Mouse (Mus musculus) CD8-positive naive resting alpha-beta T cell, adult 2 months (primary cell): Measurements from ENCODE around the gene Nacad.
A peak's percentile ranks its signal among the peaks of the same experiment; 100 is the strongest.

Experiments used
- DNase-seq, 2 experiments: peaks; one replicate each; pipeline ENCODE4 v3.0.0; 2022; ENCODE audit warnings: low read depth in 2 of 2, low spot score in 2 of 2

Gene Nacad

DNA sequence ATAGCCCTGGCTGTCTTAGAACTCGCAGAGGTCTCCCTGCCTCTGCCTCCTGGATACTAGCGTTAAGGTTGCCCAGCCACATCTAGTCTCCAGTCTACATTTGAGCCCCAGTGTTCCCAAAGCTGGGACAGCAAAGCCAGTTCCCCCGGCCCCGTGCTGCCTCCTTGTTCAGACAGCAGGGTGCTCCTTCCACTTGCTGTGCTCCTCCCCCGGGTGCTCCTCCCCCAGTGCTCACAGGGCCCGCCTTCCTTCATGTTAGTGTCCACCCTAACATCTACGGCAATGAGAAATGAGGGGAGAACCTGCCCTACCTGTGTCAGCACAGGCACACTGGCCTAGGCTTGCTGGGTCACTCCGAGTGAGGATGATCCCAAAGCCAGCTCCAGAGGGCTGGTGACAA is 20.1 kb downstream of the Nacad start:
- no peak for DNase-seq

DNA sequence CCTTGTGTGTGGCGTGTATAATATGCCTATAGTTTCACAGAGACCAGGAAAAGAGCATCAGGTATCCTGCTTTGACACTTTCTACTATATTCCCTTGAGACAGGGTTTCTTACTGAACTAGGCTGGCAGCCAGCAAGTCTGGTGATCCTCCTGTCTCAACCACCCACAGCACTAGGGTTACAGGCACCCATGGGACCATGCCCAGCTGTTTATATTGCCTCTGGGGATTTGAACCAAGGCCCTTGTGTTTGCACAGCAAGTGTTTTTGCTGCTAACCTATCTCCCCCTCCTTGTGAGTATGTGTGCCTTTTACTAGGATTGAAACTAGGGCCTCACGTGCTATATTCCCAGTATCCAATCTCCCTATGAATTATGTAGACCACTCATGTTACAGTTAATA is 24.3 kb downstream of the Nacad start:
- DNase-seq = no peak

DNA sequence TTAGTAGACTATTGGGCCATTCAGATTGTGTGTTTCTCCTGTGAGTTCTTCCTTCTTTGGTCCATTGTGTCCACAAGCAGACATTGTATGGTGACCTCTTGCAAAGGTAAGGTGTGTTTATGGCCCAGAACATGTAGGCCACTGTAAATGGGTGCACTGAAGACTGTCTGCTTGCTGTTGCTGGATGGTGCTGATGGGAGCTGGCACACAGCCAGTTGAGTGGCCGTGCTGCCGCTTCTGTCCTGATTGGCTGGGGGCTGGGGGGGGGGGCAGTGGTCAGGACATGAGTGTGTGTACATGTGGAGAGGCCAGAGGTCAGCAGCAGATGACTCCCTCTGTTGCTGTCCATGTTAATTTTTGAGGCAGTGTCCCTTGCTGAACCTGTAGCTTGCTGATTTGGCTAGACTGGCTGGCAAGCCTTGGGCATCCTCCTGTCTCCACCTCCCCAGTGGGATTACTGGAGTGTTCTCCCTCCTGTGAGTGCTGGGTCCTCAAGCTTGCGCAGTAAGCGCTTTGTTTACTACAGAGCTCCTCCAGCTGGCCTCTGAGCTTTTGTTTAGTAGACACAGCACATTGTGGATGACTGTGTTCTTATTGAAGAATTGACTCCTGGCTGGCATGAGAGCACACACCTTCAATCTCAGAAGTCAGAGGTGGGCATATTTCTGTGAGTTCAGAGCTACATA is 25.6 kb downstream of the Nacad start:
- no peak for DNase-seq

DNA sequence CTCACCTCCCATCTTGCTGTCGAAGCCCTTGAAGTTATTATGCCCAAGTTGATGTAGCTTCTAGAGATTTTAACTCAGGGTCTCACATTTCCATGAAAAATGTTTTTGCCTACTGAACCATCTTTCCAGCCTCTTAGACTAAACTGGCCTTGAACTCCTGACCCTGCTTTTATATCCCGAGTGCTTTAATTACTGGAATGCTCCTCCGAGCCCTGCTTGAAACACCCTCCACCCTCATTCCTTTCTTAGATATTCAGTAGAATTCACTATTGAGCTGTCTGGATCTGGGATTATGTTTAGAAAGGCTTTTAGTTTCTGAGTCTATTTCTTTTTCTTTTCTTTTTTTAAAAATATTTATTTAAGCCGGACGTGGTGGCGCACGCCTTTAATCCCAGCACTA is 26.5 kb downstream of the Nacad start:
- no peak for DNase-seq

DNA sequence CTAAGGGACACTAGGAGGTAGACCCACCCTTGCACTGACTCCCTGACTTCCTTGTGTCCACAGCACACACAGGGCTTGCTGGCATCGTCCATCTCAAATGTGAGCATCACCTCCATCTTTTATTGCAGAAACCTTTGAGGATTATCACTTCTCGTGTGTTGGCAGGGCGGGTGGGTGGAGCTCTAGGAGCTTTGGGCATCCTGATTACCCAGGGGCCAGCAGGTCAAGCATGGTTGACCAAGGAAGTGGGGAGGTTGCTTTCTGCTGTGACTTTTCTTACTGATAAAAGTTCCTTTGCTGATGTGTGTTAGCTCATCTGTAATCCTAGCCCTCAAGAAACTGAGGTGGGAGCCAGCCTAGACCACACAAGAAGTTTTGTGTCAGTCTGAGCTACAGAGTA is 29.7 kb downstream of the Nacad start:
- DNase-seq = no peak

DNA sequence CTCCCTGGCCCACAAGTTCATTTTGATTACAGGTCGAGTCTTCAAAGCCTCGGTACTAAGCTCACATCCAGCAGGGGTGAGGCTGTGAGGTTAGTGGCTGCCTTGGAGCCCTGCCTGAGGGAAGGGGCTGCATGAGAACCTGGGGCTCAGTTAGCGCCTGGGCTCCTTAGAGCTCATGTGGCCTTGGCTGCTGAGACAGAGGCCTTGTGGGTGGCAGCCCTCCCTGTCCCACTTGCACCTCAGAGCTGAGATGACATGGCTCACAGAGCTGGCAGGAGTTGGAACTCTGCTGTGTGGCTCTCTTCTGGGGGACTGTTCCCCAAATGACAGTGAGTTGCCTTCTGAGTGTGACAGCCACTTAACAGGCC is 36.5 kb downstream of the Nacad start:
- DNase-seq = no peak

- peak in 1 of 2 experiments; percentile 46 for DNase-seq
These were observed 37.1 kb downstream of the Nacad start for GRCm38 (mm10) chr11:6568584-6569409.

DNA sequence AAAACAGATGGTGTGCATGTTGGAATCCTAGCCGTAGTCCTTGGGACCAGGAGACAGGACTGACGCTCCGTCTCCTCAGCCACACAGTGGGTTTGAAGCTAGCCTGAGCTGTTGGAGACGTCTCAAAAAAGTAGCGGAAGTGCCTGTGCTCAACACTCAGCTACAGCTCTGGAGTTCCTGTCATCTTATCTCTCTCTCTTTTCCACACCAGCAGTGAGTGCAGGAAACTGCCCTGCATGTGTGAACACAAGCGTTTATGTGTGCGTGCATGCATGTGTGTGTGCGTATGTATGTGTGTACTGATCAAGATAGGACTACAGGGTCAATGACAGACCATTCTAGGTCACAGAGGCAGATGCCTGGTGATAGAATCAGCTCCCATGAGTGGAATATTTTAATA is 37.9 kb downstream of the Nacad start:
- no peak for DNase-seq

- no peak for DNase-seq
These were observed 39.4 kb downstream of the Nacad start for GRCm38 (mm10) chr11:6566496-6566895.

DNA sequence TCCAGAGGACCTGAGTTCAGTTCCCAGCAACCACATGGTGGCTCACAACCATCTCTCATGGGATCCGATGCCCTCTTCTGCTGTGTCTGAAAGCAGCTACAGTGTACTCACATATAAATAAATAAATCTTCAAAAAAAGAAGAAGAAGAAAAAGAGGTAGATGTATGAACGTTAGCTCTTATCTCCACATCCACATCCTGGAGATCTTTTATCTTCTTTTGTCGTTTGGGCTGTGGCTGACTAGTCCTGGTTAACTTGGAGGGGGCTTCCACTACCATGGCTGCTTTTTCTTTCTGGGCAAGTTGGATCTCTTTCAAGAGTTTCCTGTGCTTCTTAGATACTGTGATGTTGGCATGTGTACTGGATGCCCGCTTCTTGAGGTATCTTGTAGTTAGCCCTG is 42.7 kb downstream of the Nacad start:
- DNase-seq = no peak

GRCm38 (mm10) chr11:6562359-6562758 is 43.5 kb downstream of the Nacad start:
- no peak for DNase-seq

DNA sequence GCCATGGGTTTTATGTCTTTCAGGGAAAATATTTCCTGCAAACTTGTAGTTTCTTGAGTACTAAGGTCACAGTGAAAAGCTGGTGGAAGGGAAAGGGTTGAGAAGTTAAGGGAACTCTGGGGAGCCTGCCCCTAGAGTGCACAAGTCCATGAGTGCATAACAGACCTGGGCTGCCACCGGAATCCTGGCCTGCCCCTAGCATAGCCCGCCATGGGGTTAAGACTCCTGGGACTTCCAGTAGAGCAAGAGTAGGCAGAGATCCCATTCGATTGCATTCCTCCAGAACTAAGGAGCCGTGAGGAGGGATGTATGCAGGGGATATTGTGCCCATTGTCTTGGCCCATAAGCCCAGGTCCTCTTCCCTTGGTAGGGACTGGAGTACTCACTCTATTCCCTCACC is 44.4 kb downstream of the Nacad start:
- DNase-seq = no peak

DNA sequence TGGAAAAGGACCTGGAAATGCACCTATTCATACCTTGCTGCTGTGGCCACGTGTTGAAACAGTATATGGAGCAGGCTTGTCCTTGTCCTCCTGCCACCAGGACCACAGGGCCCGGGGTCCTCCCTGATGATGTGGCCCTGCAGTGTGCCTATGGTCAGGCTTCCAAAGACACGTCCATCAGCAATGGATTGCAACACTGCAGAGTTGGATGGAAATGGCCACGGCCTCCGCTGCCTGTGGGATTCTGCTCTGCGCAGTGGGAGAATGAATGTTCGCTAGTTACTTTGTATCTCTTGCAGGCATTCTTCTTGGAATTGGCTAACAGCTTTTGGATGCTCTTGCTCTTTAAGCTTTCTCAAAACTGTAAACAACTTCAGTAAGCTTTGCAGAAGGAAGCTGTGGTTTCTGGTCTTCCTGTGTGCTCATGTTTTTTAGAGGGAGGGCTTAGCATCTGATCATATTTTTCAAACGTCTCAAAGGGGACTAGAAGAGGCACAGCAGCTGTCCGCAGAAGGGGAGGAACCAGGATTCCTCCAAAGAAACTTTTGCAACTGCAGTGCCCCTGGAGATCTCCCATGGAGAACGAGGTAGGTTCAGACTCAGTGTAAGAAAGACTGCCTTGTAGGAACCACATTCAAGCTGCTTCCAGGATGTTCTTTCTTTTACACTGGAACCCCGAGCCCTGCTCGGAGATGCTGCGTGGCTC is 45.0 kb downstream of the Nacad start:
- DNase-seq = peak; percentile 40 to 59

DNA sequence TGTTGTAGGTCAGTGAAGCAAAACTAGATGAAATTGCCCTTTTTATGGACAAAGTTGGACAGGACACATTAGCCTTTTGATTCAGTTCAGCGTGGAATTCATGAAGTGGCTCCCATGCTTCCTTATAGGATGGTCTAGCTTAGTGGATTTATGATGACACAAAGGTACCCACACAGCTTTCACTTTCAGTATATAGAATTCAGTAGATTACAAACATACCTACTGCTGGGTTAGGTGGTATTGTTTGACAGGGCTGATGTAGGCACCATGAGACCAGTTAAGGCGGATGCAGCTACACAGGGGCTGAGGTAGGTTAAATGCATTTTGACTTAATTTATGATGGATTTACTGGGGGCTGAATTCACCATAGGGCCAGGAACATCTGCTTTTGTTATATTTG is 45.9 kb downstream of the Nacad start:
- DNase-seq = peak; percentile 35 to 44

- DNase-seq = no peak
These were observed 47.6 kb downstream of the Nacad start for GRCm38 (mm10) chr11:6558234-6558633.

GRCm38 (mm10) chr11:6550201-6550600 is 55.7 kb downstream of the Nacad start:
- no peak for DNase-seq

DNA sequence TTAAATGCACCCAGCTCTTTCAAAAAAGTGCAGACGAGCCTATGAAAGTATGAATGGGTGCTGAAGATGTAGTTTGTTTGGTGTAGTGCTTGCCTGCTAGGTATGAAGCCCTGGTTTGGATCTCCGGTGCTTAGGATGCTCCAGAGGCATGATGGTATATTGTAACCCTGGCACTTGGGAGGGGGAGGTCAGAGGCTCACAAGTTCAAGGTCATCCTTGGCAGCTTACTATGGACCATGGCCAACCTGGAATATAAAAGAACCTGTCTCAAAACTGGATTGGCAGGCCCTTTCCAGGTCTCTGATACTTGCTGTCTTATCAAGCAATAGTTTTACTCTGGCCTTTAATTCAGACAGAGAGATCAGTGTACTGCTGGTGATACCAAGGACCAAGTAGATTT is 56.1 kb downstream of the Nacad start:
- no peak for DNase-seq
